28 mouse cellular contexts compared by ENCODE assay signal in the genomic region with DNA sequence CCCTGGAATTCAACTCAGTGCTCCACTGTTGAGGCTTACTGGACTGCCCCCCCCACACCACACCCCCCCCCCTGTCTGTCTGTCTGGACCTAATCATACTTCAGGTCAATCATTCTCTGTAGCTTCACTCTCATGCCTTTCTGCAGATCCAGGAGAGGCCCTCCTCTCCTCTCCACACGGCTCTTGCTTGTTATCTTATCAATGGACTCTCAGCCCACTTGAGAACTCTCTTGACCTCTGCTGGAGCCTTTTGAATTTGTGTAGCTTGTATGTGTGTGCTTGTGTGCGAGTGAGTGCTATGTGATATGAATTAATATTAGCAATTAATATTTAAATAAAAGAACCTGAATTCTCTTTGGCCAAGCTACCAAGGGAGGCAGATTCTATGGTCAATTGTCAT. TPM values are rescaled to one million over a fixed set of nuclear protein-coding genes. Genes with fewer than 3 reads are reported as not detected.
DNase-seq lines count a peak whose midpoint lies in the region; ATAC-seq and TF ChIP-seq lines count a peak whose summit lies in the region.
"Had no signal": no experiment of that assay in that cellular context is flagged by ENCODE, and none has a peak within 500 bp of the region (broad histone marks: within the 10 kb centered on the region; RNA-seq: fewer than 3 reads in every experiment).

No protein-coding gene starts in this region.

- TF ChIP-seq EP300 in stomach, postnatal 0 days (optimal IDR thresholded peaks at IDR 0.05) = no peak

- H3K36me3 ChIP-seq in heart, embryonic 16.5 days (ENCODE audit: control insufficient read depth, insufficient read depth) = no peaks in the 10 kb centered on the region
- no peaks in the 10 kb centered on the region for H3K36me3 ChIP-seq in midbrain, embryonic 11.5 days (ENCODE audit: control insufficient read depth, insufficient read depth, low read length)
- no peaks in the 10 kb centered on the region for H3K36me3 ChIP-seq in midbrain, embryonic 10.5 days
- no peaks in the 10 kb centered on the region for H3K36me3 ChIP-seq in stomach, postnatal 0 days (ENCODE audit: control insufficient read depth, insufficient read depth, low read length)
- no peaks in the 10 kb centered on the region for H3K36me3 ChIP-seq in thymus, adult 2 months (ENCODE audit: control insufficient read depth, insufficient read depth, low read length)
- H3K36me3 ChIP-seq: embryonic facial prominence, embryonic 10.5 days; embryonic facial prominence, embryonic 13.5 days; forebrain, embryonic 12.5 days; forebrain, embryonic 15.5 days; hindbrain, embryonic 10.5 days; hindbrain, embryonic 13.5 days had no signal

- peak; percentile 51; the same call in 1 of the 2 replicates for ATAC-seq in heart, embryonic 16.5 days (replicated peaks; ENCODE audit: extremely low read depth, insufficient read depth, low FRiP score)
- ATAC-seq in midbrain, embryonic 11.5 days (ENCODE audit: low FRiP score) = no peak
- no peak for ATAC-seq in stomach, postnatal 0 days (ENCODE audit: low FRiP score, low TSS enrichment)
- ATAC-seq: activated CD4-positive, CD25-positive, alpha-beta regulatory T cell, adult 4 months; forebrain, embryonic 15.5 days; hindbrain, postnatal 0 days; inflammation-experienced regulatory T-cells, adult 6 months had no signal

- DNase-seq in heart, adult 11 months = peak; percentile 48
- DNase-seq in heart, postnatal 36 days = no peak
- no peak for DNase-seq in heart, postnatal 25 days (ENCODE audit: low spot score)
- peak; percentile 23 for DNase-seq in midbrain, embryonic 11.5 days (ENCODE audit: low spot score, missing footprints)
- no peak for DNase-seq in midbrain, embryonic 10.5 days (ENCODE audit: low spot score)
- DNase-seq in stomach, postnatal 0 days (ENCODE audit: low spot score) = no peak
- no peak for DNase-seq in thymus, adult 2 months
- DNase-seq: adrenal gland, adult 8-10 months; adrenal gland, postnatal 25 days; cerebellum, adult 11-12 months; cerebellum, adult 8-10 months; cerebellum, postnatal 10 days; cerebellum, postnatal 36 days; embryo, embryonic 11 days; gastrocnemius, postnatal 10 days; gastrocnemius, postnatal 36 days; heart, postnatal 10 days had no signal

- 18% methylated on average over 2 of the region's 2 CpGs for WGBS in heart, embryonic 16.5 days
- WGBS in midbrain, embryonic 11.5 days = 64% methylated on average over 2 of the region's 2 CpGs
- 69% methylated on average over 2 of the region's 2 CpGs for WGBS in midbrain, embryonic 10.5 days
- WGBS in stomach, postnatal 0 days = 57% methylated on average over 2 of the region's 2 CpGs
- 95% methylated on average over 2 of the region's 2 CpGs for WGBS in thymus, adult 2 months

- peaks cover 5% of the 10 kb centered on the region; the same call in 1 of the 2 replicates for H3K4me1 ChIP-seq in heart, embryonic 16.5 days (ENCODE audit: control insufficient read depth, insufficient read depth, low read length)
- H3K4me1 ChIP-seq in midbrain, embryonic 11.5 days (ENCODE audit: control insufficient read depth, insufficient read depth, low read length) = no peaks in the 10 kb centered on the region
- H3K4me1 ChIP-seq in midbrain, embryonic 10.5 days = no peaks in the 10 kb centered on the region
- no peaks in the 10 kb centered on the region for H3K4me1 ChIP-seq in stomach, postnatal 0 days (replicated peaks; ENCODE audit: control insufficient read depth, insufficient read depth)
- no peaks in the 10 kb centered on the region for H3K4me1 ChIP-seq in thymus, adult 2 months (replicated peaks; ENCODE audit: control insufficient read depth, insufficient read depth, low read length)
- H3K4me1 ChIP-seq: embryonic facial prominence, embryonic 10.5 days; forebrain, embryonic 12.5 days; forebrain, embryonic 15.5 days; hindbrain, embryonic 10.5 days; hindbrain, embryonic 13.5 days had no signal

- no peak for TF ChIP-seq CTCF in stomach, postnatal 0 days (IDR thresholded peaks at IDR 0.05; ENCODE audit: low read depth)
- no peak for TF ChIP-seq CTCF in thymus, adult 2 months (IDR thresholded peaks at IDR 0.05; ENCODE audit: borderline replicate concordance, control insufficient read depth, extremely low read depth, insufficient read depth, low read length, poor library complexity)

- intact Hi-C loops in heart, postnatal 36 days (cut with DNase I) = no loop called here
- intact Hi-C loops in heart, postnatal 25 days (cut with DNase I) = no loop called here

- H3K4me2 ChIP-seq in heart, embryonic 16.5 days (ENCODE audit: low read depth, low read length) = no peak overlapping the region
- H3K4me2 ChIP-seq in midbrain, embryonic 11.5 days = no peak overlapping the region
- no peak overlapping the region for H3K4me2 ChIP-seq in stomach, postnatal 0 days (replicated peaks; ENCODE audit: low read depth)
- H3K4me2 ChIP-seq: embryonic facial prominence, embryonic 13.5 days; forebrain, embryonic 12.5 days; forebrain, embryonic 15.5 days; hindbrain, embryonic 13.5 days had no signal

- H3K4me3 ChIP-seq in heart, embryonic 16.5 days (ENCODE audit: low read length) = no peak overlapping the region
- no peak overlapping the region for H3K4me3 ChIP-seq in midbrain, embryonic 11.5 days (ENCODE audit: low read depth, low read length)
- no peak overlapping the region for H3K4me3 ChIP-seq in midbrain, embryonic 10.5 days
- H3K4me3 ChIP-seq in stomach, postnatal 0 days (ENCODE audit: low read depth, low read length) = no peak overlapping the region
- H3K4me3 ChIP-seq in thymus, adult 2 months (ENCODE audit: control insufficient read depth, insufficient read depth, low read length) = no peak overlapping the region
- H3K4me3 ChIP-seq: embryonic facial prominence, embryonic 10.5 days; embryonic facial prominence, embryonic 13.5 days; erythroblast, embryonic 14.5 days; forebrain, embryonic 12.5 days; forebrain, embryonic 15.5 days; hindbrain, embryonic 10.5 days; hindbrain, embryonic 13.5 days had no signal

- H3K9me3 ChIP-seq in heart, embryonic 16.5 days (replicated peaks; ENCODE audit: control insufficient read depth, low read length) = no peaks in the 10 kb centered on the region
- no peaks in the 10 kb centered on the region for H3K9me3 ChIP-seq in midbrain, embryonic 11.5 days (ENCODE audit: control insufficient read depth, low read length)
- no peaks in the 10 kb centered on the region for H3K9me3 ChIP-seq in midbrain, embryonic 10.5 days (replicated peaks)
- no peaks in the 10 kb centered on the region for H3K9me3 ChIP-seq in stomach, postnatal 0 days (ENCODE audit: control insufficient read depth, low read length)
- H3K9me3 ChIP-seq: embryonic facial prominence, embryonic 10.5 days; embryonic facial prominence, embryonic 13.5 days; forebrain, embryonic 12.5 days; forebrain, embryonic 15.5 days; hindbrain, embryonic 10.5 days; hindbrain, embryonic 13.5 days had no signal

- TF ChIP-seq POLR2A in thymus, adult 2 months (IDR thresholded peaks at IDR 0.05; ENCODE audit: control insufficient read depth, extremely low read depth, insufficient read depth, low read length, poor library complexity) = no peak

- peaks cover 39% of the 10 kb centered on the region for H3K27me3 ChIP-seq in heart, embryonic 16.5 days (ENCODE audit: control insufficient read depth, insufficient read depth, low read length)
- no peaks in the 10 kb centered on the region for H3K27me3 ChIP-seq in midbrain, embryonic 11.5 days (ENCODE audit: control insufficient read depth, insufficient read depth, low read length)
- no peaks in the 10 kb centered on the region for H3K27me3 ChIP-seq in midbrain, embryonic 10.5 days (ENCODE audit: low read depth, poor library complexity, severe bottlenecking)
- H3K27me3 ChIP-seq in stomach, postnatal 0 days (ENCODE audit: control insufficient read depth, insufficient read depth, low read length) = no peaks in the 10 kb centered on the region
- H3K27me3 ChIP-seq in thymus, adult 2 months (ENCODE audit: control insufficient read depth, insufficient read depth, low read length) = no peaks in the 10 kb centered on the region
- H3K27me3 ChIP-seq: embryonic facial prominence, embryonic 13.5 days; forebrain, embryonic 12.5 days; forebrain, embryonic 15.5 days; hindbrain, embryonic 13.5 days had no signal

- H3K9ac ChIP-seq in heart, embryonic 16.5 days (ENCODE audit: low read length) = no peak overlapping the region
- no peak overlapping the region for H3K9ac ChIP-seq in midbrain, embryonic 11.5 days (ENCODE audit: low read length)
- H3K9ac ChIP-seq in stomach, postnatal 0 days (ENCODE audit: low read length) = no peak overlapping the region
- H3K9ac ChIP-seq: embryonic facial prominence, embryonic 13.5 days; forebrain, embryonic 12.5 days; forebrain, embryonic 15.5 days; hindbrain, embryonic 13.5 days had no signal

- no peak overlapping the region for H3K27ac ChIP-seq in heart, embryonic 16.5 days (ENCODE audit: low read length)
- H3K27ac ChIP-seq in midbrain, embryonic 11.5 days (ENCODE audit: low read depth, low read length) = no peak overlapping the region
- no peak overlapping the region for H3K27ac ChIP-seq in midbrain, embryonic 10.5 days (replicated peaks)
- 0 out of 2 replicates have a peak overlapping the region, but pooled peaks have one; percentile 18 for H3K27ac ChIP-seq in stomach, postnatal 0 days (replicated peaks)
- no peak overlapping the region for H3K27ac ChIP-seq in thymus, adult 2 months (ENCODE audit: control insufficient read depth, insufficient read depth, low read length)
- H3K27ac ChIP-seq: embryonic facial prominence, embryonic 10.5 days; embryonic facial prominence, embryonic 13.5 days; forebrain, embryonic 12.5 days; forebrain, embryonic 15.5 days; hindbrain, embryonic 10.5 days; hindbrain, embryonic 13.5 days; hindbrain, postnatal 0 days had no signal

RNA-seq across cellular contexts. Expression of gene Pgm2, which starts 26.6 kb away (rescaled TPM):
- 1 to 10 TPM; 5.7 to 8.5 TPM for total RNA-seq in heart, postnatal 36 days (2021)
- polyA plus RNA-seq in heart, embryonic 16.5 days (2015; fragmentation: Nextera tagmentation; extraction: Ambion mirVana) = 15.0 and 17.0 TPM in 2 replicates
- 1 to 10 TPM; 5.7 to 6.8 TPM for total RNA-seq in heart, postnatal 25 days (2021)
- polyA plus RNA-seq in midbrain, embryonic 11.5 days (2014; fragmentation: Nextera tagmentation; extraction: Ambion mirVana) = 22.8 and 29.3 TPM in 2 replicates
- polyA plus RNA-seq in midbrain, embryonic 10.5 days (2016; fragmentation: Nextera tagmentation; extraction: Ambion mirVana) = 24.9 and 25.1 TPM in 2 replicates
- polyA plus RNA-seq in stomach, postnatal 0 days (2015; fragmentation: Nextera tagmentation; extraction: Ambion mirVana) = 33.8 and 34.3 TPM in 2 replicates
- 9.4 and 10.5 TPM in 2 replicates for polyA plus RNA-seq in thymus, adult 2 months (2012; rRNA removed)

Comparison
In these comparisons a context has a peak if more than half of its experiments do, and no peak if none do; other contexts are left out.
1. DNase-seq: peak in heart, adult 11 months (single experiment) and midbrain, embryonic 11.5 days (single experiment); none in heart, postnatal 36 days (0 of 2), heart, postnatal 25 days (single experiment), midbrain, embryonic 10.5 days (single experiment), stomach, postnatal 0 days (single experiment) and thymus, adult 2 months (single experiment).